Mouse (Mus musculus) liver, adult 2 months (tissue): ENCODE measurements around the gene Dgki. TPM values are rescaled to one million over a fixed set of nuclear protein-coding genes. Genes with fewer than 3 reads are reported as not detected.

Experiments used
- DNase-seq: peaks from one replicate; pipeline ENCODE4 v3.0.0-alpha.2; 2011; ENCODE audit warnings: low read depth, low spot score; ENCODE audit errors: extremely low read depth
- H3K27ac ChIP-seq: fragments of 200-500 bp; replicated peaks from 2 replicates; pipeline ENCODE4 v1.5.1; 2012; ENCODE audit warnings: low read depth, mild to moderate bottlenecking, control low read depth, inconsistent platforms, low read length; ENCODE audit not compliant: insufficient read depth
- H3K27me3 ChIP-seq: fragments of 200-500 bp; 2 replicates; pipeline ENCODE4 v1.6.1; 2012; ENCODE audit warnings: mild to moderate bottlenecking, moderate library complexity, low read length, inconsistent platforms; ENCODE audit not compliant: control insufficient read depth, insufficient read depth
- H3K36me3 ChIP-seq: fragments of 200-500 bp; 2 replicates; pipeline ENCODE4 v1.6.1; 2012; ENCODE audit warnings: low read length, inconsistent platforms; ENCODE audit not compliant: control insufficient read depth, insufficient read depth
- H3K4me1 ChIP-seq: fragments of 200-500 bp; 2 replicates; pipeline ENCODE4 v1.6.1; 2011; ENCODE audit warnings: low read length; ENCODE audit not compliant: control insufficient read depth, insufficient read depth
- H3K4me3 ChIP-seq: fragments of 200-500 bp; 2 replicates; pipeline ENCODE4 v1.5.1; 2011; ENCODE audit warnings: low read depth, mild to moderate bottlenecking, control low read depth, low read length, moderate library complexity; ENCODE audit not compliant: insufficient read depth
- H3K79me2 ChIP-seq: fragments of 200-500 bp; 2 replicates; pipeline ENCODE4 v1.6.1; 2012; ENCODE audit warnings: inconsistent platforms, mild to moderate bottlenecking, low read length, moderate library complexity; ENCODE audit not compliant: control insufficient read depth, insufficient read depth
- H3K9ac ChIP-seq: fragments of 200-500 bp; 2 replicates; pipeline ENCODE4 v1.6.1; 2012; ENCODE audit warnings: low read depth, mild to moderate bottlenecking, control low read depth, inconsistent platforms, low read length
- CTCF ChIP-seq: fragments of 200-500 bp; IDR thresholded peaks from 2 replicates; pipeline ENCODE4 v1.5.1; 2011; ENCODE audit warnings: low read depth, low read length, control low read depth
- POLR2A ChIP-seq: fragments of 200-500 bp; IDR thresholded peaks from 2 replicates; pipeline ENCODE4 v1.6.1; 2011; ENCODE audit warnings: low read length, control low read depth; ENCODE audit not compliant: insufficient read depth; ENCODE audit errors: extremely low read depth
- WGBS: fragments of 180-500 bp; shearing (Covaris S2); methylation state at CpG from one replicate; pipeline ENCODE4 v1.1.7; 2018; 5-methylcytosine and 5-hydroxymethylcytosine counted together
- polyA plus RNA-seq: library from polyadenylated mRNA; depleted of rRNA; stranded (reverse); fragments of >200 nt; gene quantifications from 2 replicates; pipeline ENCODE4 v1.2.3, GENCODE M21; 2012
- total RNA-seq: library from RNA; depleted of rRNA; stranded (reverse); fragments of >200 nt; gene quantifications from 2 replicates; pipeline ENCODE4 v1.2.3, GENCODE M21; 2014

The Dgki gene
- total and polyA plus RNA-seq, 2 experiments: 0.09 TPM; not detected in 1

DNA sequence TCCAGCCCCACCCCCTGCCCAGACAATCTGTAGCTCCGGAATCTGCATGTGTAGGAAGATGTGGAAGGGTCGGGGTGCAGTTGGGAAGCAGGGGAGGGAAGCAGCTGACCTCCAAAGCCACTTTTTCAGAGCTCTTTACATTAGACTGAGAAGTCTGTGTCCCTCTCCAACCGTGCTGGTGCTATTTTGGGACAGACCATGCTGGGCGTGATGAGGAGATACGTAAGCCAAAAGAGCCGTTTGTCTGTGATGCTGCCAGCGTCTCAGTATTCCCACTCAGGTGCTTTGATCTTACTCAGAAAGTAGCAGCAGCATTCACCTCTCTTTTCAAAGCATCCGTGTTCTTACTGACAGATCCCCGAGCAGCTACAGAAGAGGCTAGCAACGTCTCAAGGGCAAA is 84.3 kb downstream of the Dgki start:
- Histone ChIP-seq H3K36me3 (no peaks in the 10 kb centered on the region), H3K9ac (no peak overlapping the region), H3K27ac (no peak overlapping the region), H3K4me1 (no peaks in the 10 kb centered on the region), H3K27me3 (no peaks in the 10 kb centered on the region), H3K79me2 (no peaks in the 10 kb centered on the region), H3K4me3 (no peak overlapping the region)
- no peak for TF ChIP-seq POLR2A
- no peak for TF ChIP-seq CTCF
- DNase-seq: no peak
- WGBS: 28% methylated on average over 10 of the region's 10 CpGs

- 67% methylated on average over 4 of the region's 4 CpGs for WGBS
- Histone ChIP-seq H3K36me3 (no peaks in the 10 kb centered on the region), H3K27me3 (no peaks in the 10 kb centered on the region), H3K27ac (no peak overlapping the region), H3K79me2 (no peaks in the 10 kb centered on the region), H3K9ac (no peak overlapping the region), H3K4me3 (no peak overlapping the region), H3K4me1 (no peaks in the 10 kb centered on the region)
- peak; percentile 20 for DNase-seq
- TF ChIP-seq CTCF: no peak
Observed at GRCm38 (mm10) chr6:37212930-37213329, 87.1 kb downstream of the Dgki start.

DNA sequence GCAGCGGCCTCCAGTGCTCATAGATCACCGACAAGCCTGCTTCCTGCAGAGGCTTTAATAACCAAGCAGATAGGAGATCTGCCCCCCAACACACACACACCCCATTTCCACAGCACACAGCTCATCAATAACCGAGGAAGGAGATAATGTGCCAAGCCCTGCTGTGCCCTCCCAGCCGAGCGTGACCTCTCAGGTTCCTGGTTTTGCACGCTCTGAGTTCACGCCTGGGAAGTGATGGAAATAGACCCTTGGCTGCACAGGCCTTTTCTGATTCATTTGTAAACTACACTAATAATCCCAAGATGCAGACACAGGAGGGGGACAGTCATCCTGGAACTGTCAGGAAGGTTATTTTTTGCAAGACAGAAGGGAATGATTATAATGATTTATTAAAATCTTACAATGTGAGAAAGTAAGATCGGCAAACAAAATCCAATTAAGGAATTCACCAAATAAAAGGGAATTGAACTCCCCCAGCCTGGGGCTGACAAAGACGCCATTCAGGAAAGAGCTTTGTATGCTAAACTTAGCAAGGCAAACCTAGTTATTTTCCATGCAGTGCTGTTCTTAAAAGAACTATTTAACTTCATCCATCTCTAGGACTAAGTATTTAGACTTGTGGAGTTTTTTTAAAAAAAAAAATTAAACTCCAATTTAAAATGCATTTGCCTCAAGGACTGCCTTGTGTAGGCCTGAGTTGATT is 88.3 kb downstream of the Dgki start:
- Histone ChIP-seq H3K79me2 (no peaks in the 10 kb centered on the region), H3K4me3 (no peak overlapping the region), H3K4me1 (no peaks in the 10 kb centered on the region), H3K9ac (no peak overlapping the region), H3K36me3 (no peaks in the 10 kb centered on the region), H3K27ac (no peak overlapping the region), H3K27me3 (no peaks in the 10 kb centered on the region)
- TF ChIP-seq POLR2A (no peak), CTCF (no peak)
- no peak for DNase-seq
- 76% methylated on average over 9 of the region's 9 CpGs for WGBS

DNA sequence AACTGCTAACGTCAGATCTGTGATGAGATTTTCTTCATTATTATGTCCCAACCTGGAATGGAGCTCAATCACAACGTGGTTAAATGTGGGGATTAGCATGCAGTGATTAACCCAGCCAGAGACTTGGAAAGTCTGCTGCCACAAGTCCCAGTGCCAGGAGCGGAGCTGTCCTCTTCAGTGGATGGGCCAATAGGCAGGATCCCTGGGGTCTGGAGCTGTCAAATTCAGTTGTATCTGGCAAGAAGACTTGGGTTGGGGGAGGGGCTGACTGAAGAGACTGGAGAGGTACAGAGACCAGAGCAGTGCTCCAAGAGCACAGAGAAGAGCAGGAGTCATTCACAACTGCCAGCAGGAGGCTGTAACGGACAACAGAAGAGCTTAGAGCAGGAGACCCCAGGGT is 97.1 kb downstream of the Dgki start:
- no peak overlapping the region for H3K27ac ChIP-seq
- no peak for TF ChIP-seq CTCF
- TF ChIP-seq POLR2A: no peak
- H3K36me3 ChIP-seq: no peaks in the 10 kb centered on the region
- no peak for DNase-seq
- H3K4me3 ChIP-seq: no peak overlapping the region
- H3K4me1 ChIP-seq: no peaks in the 10 kb centered on the region
- no peaks in the 10 kb centered on the region for H3K79me2 ChIP-seq
- no peaks in the 10 kb centered on the region for H3K27me3 ChIP-seq
- WGBS: 67% methylated on average over 4 of the region's 4 CpGs
- H3K9ac ChIP-seq: no peak overlapping the region

- no peaks in the 10 kb centered on the region for H3K36me3 ChIP-seq
- 81% methylated on average over 5 of the region's 5 CpGs for WGBS
- no peaks in the 10 kb centered on the region for H3K79me2 ChIP-seq
- H3K4me1 ChIP-seq: no peaks in the 10 kb centered on the region
- TF ChIP-seq POLR2A: no peak
- TF ChIP-seq CTCF: no peak
- no peaks in the 10 kb centered on the region for H3K27me3 ChIP-seq
- no peak overlapping the region for H3K9ac ChIP-seq
- no peak overlapping the region for H3K4me3 ChIP-seq
- no peak for DNase-seq
- no peak overlapping the region for H3K27ac ChIP-seq
Observed at GRCm38 (mm10) chr6:37200840-37201239, 99.1 kb downstream of the Dgki start.

DNA sequence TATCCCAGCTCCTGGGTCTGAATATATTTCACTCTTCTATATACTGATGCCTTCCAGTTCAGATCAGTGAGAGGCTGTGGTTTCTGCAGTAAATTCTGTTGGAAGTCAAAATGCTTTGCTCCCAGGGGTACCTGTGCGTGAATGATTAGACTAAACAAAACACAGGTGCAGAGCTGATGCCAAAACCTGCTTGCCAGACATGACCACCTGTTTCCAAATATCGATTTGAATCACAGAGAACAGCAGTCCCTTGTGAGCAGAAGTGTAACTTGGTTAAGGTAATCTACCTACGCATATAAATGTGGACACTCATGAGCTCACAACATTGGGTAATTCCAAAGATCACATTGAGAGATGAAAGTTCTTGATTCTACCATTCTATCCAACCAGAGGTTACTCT is 100.5 kb downstream of the Dgki start:
- Histone ChIP-seq H3K27me3 (no peaks in the 10 kb centered on the region), H3K4me3 (no peak overlapping the region), H3K4me1 (no peaks in the 10 kb centered on the region), H3K79me2 (no peaks in the 10 kb centered on the region), H3K36me3 (no peaks in the 10 kb centered on the region), H3K9ac (no peak overlapping the region), H3K27ac (no peak overlapping the region)
- 66% methylated on average over 3 of the region's 3 CpGs for WGBS
- TF ChIP-seq CTCF (no peak), POLR2A (no peak)
- no peak for DNase-seq
